Mouse (Mus musculus): Measurements from ENCODE around the gene Cdc42se2. TPM values are rescaled to one million over a fixed set of nuclear protein-coding genes. Genes with fewer than 3 reads are reported as not detected.

Cdc42se2 gene
- polyA plus RNA-seq, 1 experiment from 2014 or later, result 135 TPM

- no peaks in the 10 kb centered on the region for H3K27me3 ChIP-seq (ENCODE audit: control insufficient read depth, insufficient read depth, low read length)
- ATAC-seq (ENCODE audit: insufficient number of reproducible peaks, low FRiP score, low TSS enrichment, low read depth) (no peak), DNase-seq (ENCODE audit: low spot score) (no peak)
- H3K4me3 ChIP-seq (ENCODE audit: low read depth, low read length), result no peak overlapping the region
- 95% methylated on average over 1 of the region's 1 CpGs for WGBS
- H3K27ac ChIP-seq (replicated peaks; ENCODE audit: low read depth, low read length), result no peak overlapping the region
- no peak overlapping the region for H3K4me2 ChIP-seq (ENCODE audit: low read depth, severe bottlenecking)
- H3K4me1 ChIP-seq (ENCODE audit: control insufficient read depth, insufficient read depth, low read length), result no peaks in the 10 kb centered on the region
- peaks cover 2% of the 10 kb centered on the region; the same call in 1 of the 2 replicates for H3K36me3 ChIP-seq (ENCODE audit: control insufficient read depth, insufficient read depth, low read length)
- no peak overlapping the region for H3K9ac ChIP-seq (ENCODE audit: low read length)
- no peaks in the 10 kb centered on the region for H3K9me3 ChIP-seq (ENCODE audit: control insufficient read depth, low read length)
These were observed 29.5 kb downstream of the Cdc42se2 start for GRCm38 (mm10) chr11:54757993-54758392.

GRCm38 (mm10) chr11:54755148-54755664 lies 32.3 kb downstream of the Cdc42se2 start:
- no peaks in the 10 kb centered on the region for H3K27me3 ChIP-seq (ENCODE audit: control insufficient read depth, insufficient read depth, low read length)
- peaks cover 3% of the 10 kb centered on the region; the same call in 1 of the 2 replicates for H3K36me3 ChIP-seq (ENCODE audit: control insufficient read depth, insufficient read depth, low read length)
- WGBS, result 96% methylated on average over 5 of the region's 5 CpGs
- ATAC-seq (ENCODE audit: insufficient number of reproducible peaks, low FRiP score, low TSS enrichment, low read depth) (no peak), DNase-seq (ENCODE audit: low spot score) (no peak)
- no peak overlapping the region for H3K9ac ChIP-seq (ENCODE audit: low read length)
- no peaks in the 10 kb centered on the region for H3K9me3 ChIP-seq (ENCODE audit: control insufficient read depth, low read length)
- no peak overlapping the region for H3K4me2 ChIP-seq (ENCODE audit: low read depth, severe bottlenecking)
- no peak overlapping the region for H3K27ac ChIP-seq (replicated peaks; ENCODE audit: low read depth, low read length)
- no peak overlapping the region for H3K4me3 ChIP-seq (ENCODE audit: low read depth, low read length)
- H3K4me1 ChIP-seq (ENCODE audit: control insufficient read depth, insufficient read depth, low read length), result no peaks in the 10 kb centered on the region

GRCm38 (mm10) chr11:54754301-54755147 lies 33.0 kb downstream of the Cdc42se2 start:
- H3K9ac ChIP-seq (ENCODE audit: low read length), result no peak overlapping the region
- ATAC-seq (ENCODE audit: insufficient number of reproducible peaks, low FRiP score, low TSS enrichment, low read depth), result no peak
- no peak for DNase-seq (ENCODE audit: low spot score)
- no peaks in the 10 kb centered on the region for H3K4me1 ChIP-seq (ENCODE audit: control insufficient read depth, insufficient read depth, low read length)
- WGBS, result 92% methylated on average over 10 of the region's 10 CpGs
- no peaks in the 10 kb centered on the region for H3K27me3 ChIP-seq (ENCODE audit: control insufficient read depth, insufficient read depth, low read length)
- peaks cover 3% of the 10 kb centered on the region; the same call in 1 of the 2 replicates for H3K36me3 ChIP-seq (ENCODE audit: control insufficient read depth, insufficient read depth, low read length)
- no peak overlapping the region for H3K4me3 ChIP-seq (ENCODE audit: low read depth, low read length)
- H3K4me2 ChIP-seq (ENCODE audit: low read depth, severe bottlenecking), result no peak overlapping the region
- no peak overlapping the region for H3K27ac ChIP-seq (replicated peaks; ENCODE audit: low read depth, low read length)
- H3K9me3 ChIP-seq (ENCODE audit: control insufficient read depth, low read length), result no peaks in the 10 kb centered on the region

GRCm38 (mm10) chr11:54751502-54751901 lies 36.0 kb downstream of the Cdc42se2 start:
- Histone ChIP-seq H3K9me3 (ENCODE audit: control insufficient read depth, low read length) (no peaks in the 10 kb centered on the region), H3K4me1 (ENCODE audit: control insufficient read depth, insufficient read depth, low read length) (no peaks in the 10 kb centered on the region), H3K27me3 (ENCODE audit: control insufficient read depth, insufficient read depth, low read length) (no peaks in the 10 kb centered on the region), H3K36me3 (ENCODE audit: control insufficient read depth, insufficient read depth, low read length) (peaks cover 3% of the 10 kb centered on the region; the same call in 1 of the 2 replicates), H3K4me3 (ENCODE audit: low read depth, low read length) (no peak overlapping the region), H3K27ac (replicated peaks; ENCODE audit: low read depth, low read length) (no peak overlapping the region), H3K9ac (ENCODE audit: low read length) (no peak overlapping the region), H3K4me2 (ENCODE audit: low read depth, severe bottlenecking) (no peak overlapping the region)
- no peak for DNase-seq (ENCODE audit: low spot score)
- ATAC-seq (ENCODE audit: insufficient number of reproducible peaks, low FRiP score, low TSS enrichment, low read depth), result no peak
- 87% methylated on average over 4 of the region's 4 CpGs for WGBS

GRCm38 (mm10) chr11:54748891-54749290 lies 38.6 kb downstream of the Cdc42se2 start:
- no peaks in the 10 kb centered on the region for H3K4me1 ChIP-seq (ENCODE audit: control insufficient read depth, insufficient read depth, low read length)
- H3K4me3 ChIP-seq (ENCODE audit: low read depth, low read length), result no peak overlapping the region
- H3K9me3 ChIP-seq (ENCODE audit: control insufficient read depth, low read length), result no peaks in the 10 kb centered on the region
- DNase-seq (ENCODE audit: low spot score) (no peak), ATAC-seq (ENCODE audit: insufficient number of reproducible peaks, low FRiP score, low TSS enrichment, low read depth) (no peak)
- peaks cover 3% of the 10 kb centered on the region; the same call in 1 of the 2 replicates for H3K36me3 ChIP-seq (ENCODE audit: control insufficient read depth, insufficient read depth, low read length)
- no peaks in the 10 kb centered on the region for H3K27me3 ChIP-seq (ENCODE audit: control insufficient read depth, insufficient read depth, low read length)
- H3K4me2 ChIP-seq (ENCODE audit: low read depth, severe bottlenecking), result no peak overlapping the region
- no peak overlapping the region for H3K9ac ChIP-seq (ENCODE audit: low read length)
- no peak overlapping the region for H3K27ac ChIP-seq (replicated peaks; ENCODE audit: low read depth, low read length)

GRCm38 (mm10) chr11:54744231-54744630 lies 43.2 kb downstream of the Cdc42se2 start:
- no peaks in the 10 kb centered on the region; the same call in 1 of the 2 replicates for H3K36me3 ChIP-seq (ENCODE audit: control insufficient read depth, insufficient read depth, low read length)
- WGBS, result 93% methylated on average over 1 of the region's 1 CpGs

GRCm38 (mm10) chr11:54741330-54741729 lies 46.1 kb downstream of the Cdc42se2 start:
- no peak overlapping the region for H3K4me3 ChIP-seq (ENCODE audit: low read depth, low read length)
- WGBS, result 94% methylated on average over 2 of the region's 2 CpGs
- no peak overlapping the region for H3K4me2 ChIP-seq (ENCODE audit: low read depth, severe bottlenecking)
- peaks cover 3% of the 10 kb centered on the region; the same call in 1 of the 2 replicates for H3K36me3 ChIP-seq (ENCODE audit: control insufficient read depth, insufficient read depth, low read length)
- DNase-seq (ENCODE audit: low spot score), result no peak
- H3K9ac ChIP-seq (ENCODE audit: low read length), result no peak overlapping the region
- no peak overlapping the region for H3K27ac ChIP-seq (replicated peaks; ENCODE audit: low read depth, low read length)
- no peaks in the 10 kb centered on the region for H3K4me1 ChIP-seq (ENCODE audit: control insufficient read depth, insufficient read depth, low read length)
- H3K9me3 ChIP-seq (ENCODE audit: control insufficient read depth, low read length), result no peaks in the 10 kb centered on the region
- H3K27me3 ChIP-seq (ENCODE audit: control insufficient read depth, insufficient read depth, low read length), result no peaks in the 10 kb centered on the region
- no peak for ATAC-seq (ENCODE audit: insufficient number of reproducible peaks, low FRiP score, low TSS enrichment, low read depth)

More at GRCm38 (mm10) chr11:54744231-54744630, 43.2 kb downstream of the Cdc42se2 start:
- Histone ChIP-seq H3K9ac (ENCODE audit: low read length) (no peak overlapping the region), H3K27me3 (ENCODE audit: control insufficient read depth, insufficient read depth, low read length) (no peaks in the 10 kb centered on the region), H3K4me1 (ENCODE audit: control insufficient read depth, insufficient read depth, low read length) (no peaks in the 10 kb centered on the region), H3K4me2 (ENCODE audit: low read depth, severe bottlenecking) (no peak overlapping the region), H3K27ac (replicated peaks; ENCODE audit: low read depth, low read length) (no peak overlapping the region), H3K4me3 (ENCODE audit: low read depth, low read length) (no peak overlapping the region), H3K9me3 (ENCODE audit: control insufficient read depth, low read length) (no peaks in the 10 kb centered on the region)
- ATAC-seq (ENCODE audit: insufficient number of reproducible peaks, low FRiP score, low TSS enrichment, low read depth), result no peak
- DNase-seq (ENCODE audit: low spot score), result no peak

- WGBS, result 95% methylated on average over 4 of the region's 4 CpGs
- H3K36me3 ChIP-seq (ENCODE audit: control insufficient read depth, insufficient read depth, low read length), result peaks cover 4% of the 10 kb centered on the region; the same call in 1 of the 2 replicates
These were observed 48.3 kb downstream of the Cdc42se2 start for GRCm38 (mm10) chr11:54739012-54739750.

More at GRCm38 (mm10) chr11:54739012-54739750, 48.3 kb downstream of the Cdc42se2 start:
- Histone ChIP-seq H3K4me1 (ENCODE audit: control insufficient read depth, insufficient read depth, low read length) (no peaks in the 10 kb centered on the region), H3K27me3 (ENCODE audit: control insufficient read depth, insufficient read depth, low read length) (no peaks in the 10 kb centered on the region), H3K4me2 (ENCODE audit: low read depth, severe bottlenecking) (no peak overlapping the region), H3K9me3 (ENCODE audit: control insufficient read depth, low read length) (no peaks in the 10 kb centered on the region), H3K9ac (ENCODE audit: low read length) (no peak overlapping the region), H3K4me3 (ENCODE audit: low read depth, low read length) (no peak overlapping the region), H3K27ac (replicated peaks; ENCODE audit: low read depth, low read length) (no peak overlapping the region)
- no peak for DNase-seq (ENCODE audit: low spot score)
- ATAC-seq (ENCODE audit: insufficient number of reproducible peaks, low FRiP score, low TSS enrichment, low read depth), result no peak

Measured in limb, embryonic 11.5 days (tissue).